Mouse (Mus musculus): ENCODE measurements at regions not wholly inside any gene's neighbourhood (a gene's known extent, or its start where the extent isn't known, plus 50 kb on each side); places are given as distances from the start of the nearest gene placed in this dataset. TPM values are rescaled to one million over a fixed set of nuclear protein-coding genes. Genes with fewer than 3 reads are reported as not detected.
A peak's percentile ranks its signal among the peaks of the same experiment; 100 is the strongest.

DNA sequence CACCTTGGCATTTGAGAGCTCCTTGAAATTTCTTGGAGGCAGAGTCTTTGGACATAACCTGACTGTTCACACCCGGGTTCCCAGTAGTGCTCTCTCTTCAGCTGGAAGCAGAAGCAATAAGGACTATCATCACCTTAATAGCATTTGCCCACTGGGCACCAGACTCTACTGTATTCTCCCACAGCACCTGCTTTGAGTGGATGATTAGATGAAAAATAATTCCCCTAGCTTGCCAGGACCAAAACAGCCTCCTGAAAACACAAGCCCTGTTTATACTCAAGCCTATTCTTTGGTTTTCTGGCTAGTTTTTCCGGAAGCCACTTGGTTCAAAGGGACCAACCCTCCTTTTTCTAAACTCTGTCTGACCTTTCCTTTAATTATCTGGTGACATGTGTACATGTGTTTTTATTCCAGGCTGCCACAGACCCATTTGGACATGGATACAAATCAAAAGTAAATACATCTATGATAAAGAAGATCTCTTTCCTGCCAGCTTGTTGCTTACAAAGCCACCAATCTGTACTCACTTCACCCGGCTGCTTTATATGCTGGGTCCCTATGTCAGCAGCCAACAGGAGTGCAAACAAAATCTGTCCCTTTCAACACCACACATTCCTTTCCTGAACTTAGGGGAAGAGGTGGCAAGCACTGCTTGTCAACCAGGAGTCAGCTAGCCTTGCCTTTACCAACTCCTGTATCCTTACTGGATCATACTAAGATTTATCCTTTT, 787.4 kb downstream of the Bcl11a start:
- H3K36me3 ChIP-seq (ENCODE audit: control insufficient read depth, insufficient read depth): no peaks in the 10 kb centered on the region
- no peaks in the 10 kb centered on the region for H3K27me3 ChIP-seq (replicated peaks; ENCODE audit: control insufficient read depth, insufficient read depth, low read length)
- H3K4me2 ChIP-seq (ENCODE audit: low read length): no peak overlapping the region
- H3K4me1 ChIP-seq (replicated peaks; ENCODE audit: control insufficient read depth, insufficient read depth, low read length): peaks cover 10% of the 10 kb centered on the region; the same call in 1 of the 2 replicates
- no peak overlapping the region for H3K9ac ChIP-seq (replicated peaks; ENCODE audit: low read depth, low read length)
- no peaks in the 10 kb centered on the region for H3K9me3 ChIP-seq (ENCODE audit: control insufficient read depth, low read length)
- peak; percentile 57; the same call in 1 of the 2 replicates for ATAC-seq
- H3K4me3 ChIP-seq (replicated peaks; ENCODE audit: low read length): no peak overlapping the region
- 33% methylated on average over 3 of the region's 3 CpGs for WGBS
- no peak overlapping the region for H3K27ac ChIP-seq (ENCODE audit: low read length)

Small RNAs in the stretch of these regions (microRNA-seq; reads per million reads assigned to microRNA genes)
- gene Gm25507: not detected
